Mouse (Mus musculus) kidney, embryonic 16.5 days (tissue): Measurements from ENCODE around the gene Birc6. TPM values are rescaled to one million over a fixed set of nuclear protein-coding genes. Genes with fewer than 3 reads are reported as not detected.
"Not testable (repeated sequence)": the region's sequence is repeated elsewhere in the genome, so short reads cannot be mapped to it uniquely, and the experiment has no call there.

Experiments
- ATAC-seq: fragments of 200-750 bp; cut with Nextera tagmentation; 2 replicates; pipeline ENCODE4 v1.8.0; 2017; ENCODE audit warnings: moderate TSS enrichment; ENCODE audit not compliant: low FRiP score, low TSS enrichment
- H3K27ac ChIP-seq: fragments of 300-500 bp; sonication (generic); 2 replicates; pipeline ENCODE4 v1.5.1; 2014; ENCODE audit warnings: low read length
- H3K27me3 ChIP-seq: fragments of 300-500 bp; sonication (generic); 2 replicates; pipeline ENCODE4 v1.6.1; 2014; ENCODE audit warnings: low read length, control low read depth, mixed read lengths; ENCODE audit not compliant: insufficient read depth
- H3K36me3 ChIP-seq: fragments of 300-500 bp; sonication (generic); 2 replicates; pipeline ENCODE4 v1.6.1; 2014; ENCODE audit warnings: low read length, control low read depth, mixed read lengths; ENCODE audit not compliant: insufficient read depth
- H3K4me1 ChIP-seq: fragments of 300-500 bp; sonication (generic); 2 replicates; pipeline ENCODE4 v1.6.1; 2014; ENCODE audit warnings: low read length, control low read depth, mixed read lengths; ENCODE audit not compliant: insufficient read depth
- H3K4me2 ChIP-seq: fragments of 300-500 bp; sonication (generic); replicated peaks from 2 replicates; pipeline ENCODE4 v1.6.1; 2014; ENCODE audit warnings: low read depth, low read length
- H3K4me3 ChIP-seq: fragments of 300-500 bp; sonication (generic); 2 replicates; pipeline ENCODE4 v1.5.1; 2014; ENCODE audit warnings: mild to moderate bottlenecking, low read length
- H3K9ac ChIP-seq: fragments of 300-500 bp; sonication (generic); replicated peaks from 2 replicates; pipeline ENCODE4 v1.6.1; 2014; ENCODE audit warnings: low read length
- H3K9me3 ChIP-seq: fragments of 300-500 bp; sonication (generic); 2 replicates; pipeline ENCODE4 v1.6.1; 2016; ENCODE audit warnings: low read length, control low read depth
- WGBS: fragments of 180-500 bp; shearing (Covaris S2); extraction: QIAGEN DNeasy Blood & Tissue Kit; methylation state at CpG from one replicate; pipeline ENCODE4 v1.1.7; 2014; 5-methylcytosine and 5-hydroxymethylcytosine counted together
- polyA plus RNA-seq: library from polyadenylated mRNA; unstranded; fragments of >200 nt; fragmentation: Nextera tagmentation; extraction: Ambion mirVana; gene quantifications from 2 replicates; pipeline ENCODE4 v1.2.1, GENCODE M21; 2015

Gene Birc6
- polyA plus RNA-seq, 1 experiment from 2014 or later = 64.6 TPM

GRCm38 (mm10) chr17:74689406-74689805 lies 161.3 kb downstream of the Birc6 start:
- Histone ChIP-seq H3K9me3 (no peaks in the 10 kb centered on the region), H3K4me1 (no peaks in the 10 kb centered on the region), H3K27me3 (no peaks in the 10 kb centered on the region), H3K4me2 (no peak overlapping the region), H3K9ac (no peak overlapping the region), H3K36me3 (peaks cover 37% of the 10 kb centered on the region), H3K4me3 (no peak overlapping the region), H3K27ac (no peak overlapping the region)
- no peak for ATAC-seq
- 84% methylated on average over 4 of the region's 4 CpGs for WGBS

- H3K9me3 ChIP-seq, H3K27me3 ChIP-seq, H3K9ac ChIP-seq, H3K4me1 ChIP-seq, H3K27ac ChIP-seq, H3K4me2 ChIP-seq, H3K4me3 ChIP-seq, ATAC-seq: not testable (repeated sequence)
- 95% methylated on average over 2 of the region's 2 CpGs for WGBS
- H3K36me3 ChIP-seq = peaks cover 58% of the 10 kb centered on the region
Measured at GRCm38 (mm10) chr17:74701661-74702060, 173.6 kb downstream of the Birc6 start.

- no peaks in the 10 kb centered on the region for H3K27me3 ChIP-seq
- 82% methylated on average over 5 of the region's 5 CpGs for WGBS
- no peak for ATAC-seq
- no peaks in the 10 kb centered on the region for H3K4me1 ChIP-seq
- H3K27ac ChIP-seq = no peak overlapping the region
- no peaks in the 10 kb centered on the region for H3K9me3 ChIP-seq
- H3K36me3 ChIP-seq = peaks cover 22% of the 10 kb centered on the region; the same call in 1 of the 2 replicates
- no peak overlapping the region for H3K9ac ChIP-seq
- no peak overlapping the region for H3K4me2 ChIP-seq
- no peak overlapping the region for H3K4me3 ChIP-seq
Measured at GRCm38 (mm10) chr17:74705480-74705879, 177.4 kb downstream of the Birc6 start.

GRCm38 (mm10) chr17:74706593-74706992 lies 178.5 kb downstream of the Birc6 start:
- ATAC-seq = no peak
- Histone ChIP-seq H3K36me3 (peaks cover 16% of the 10 kb centered on the region; the same call in 1 of the 2 replicates), H3K4me1 (no peaks in the 10 kb centered on the region), H3K9ac (no peak overlapping the region), H3K4me3 (no peak overlapping the region), H3K4me2 (no peak overlapping the region), H3K27me3 (no peaks in the 10 kb centered on the region), H3K27ac (no peak overlapping the region), H3K9me3 (no peaks in the 10 kb centered on the region)

GRCm38 (mm10) chr17:74707637-74708152 lies 179.6 kb downstream of the Birc6 start:
- no peak overlapping the region for H3K27ac ChIP-seq
- no peak for ATAC-seq
- H3K4me2 ChIP-seq = no peak overlapping the region
- no peaks in the 10 kb centered on the region for H3K9me3 ChIP-seq
- 85% methylated on average over 7 of the region's 7 CpGs for WGBS
- H3K4me3 ChIP-seq = no peak overlapping the region
- no peak overlapping the region for H3K9ac ChIP-seq
- H3K27me3 ChIP-seq = no peaks in the 10 kb centered on the region
- H3K4me1 ChIP-seq = no peaks in the 10 kb centered on the region
- H3K36me3 ChIP-seq = peaks cover 10% of the 10 kb centered on the region; the same call in 1 of the 2 replicates

- no peak overlapping the region for H3K27ac ChIP-seq
- no peak overlapping the region for H3K4me2 ChIP-seq
- H3K9me3 ChIP-seq = no peaks in the 10 kb centered on the region
- no peaks in the 10 kb centered on the region for H3K27me3 ChIP-seq
- H3K4me1 ChIP-seq = no peaks in the 10 kb centered on the region
- no peak overlapping the region for H3K9ac ChIP-seq
- H3K4me3 ChIP-seq = no peak overlapping the region
- WGBS = 67% methylated on average over 4 of the region's 4 CpGs
- ATAC-seq = peak; percentile 42; the same call in 1 of the 2 replicates
- H3K36me3 ChIP-seq = no peaks in the 10 kb centered on the region
Measured at GRCm38 (mm10) chr17:74710731-74711130, 182.6 kb downstream of the Birc6 start.

- no peak for ATAC-seq
- WGBS = 84% methylated on average over 8 of the region's 8 CpGs
- H3K4me3 ChIP-seq = no peak overlapping the region
- no peaks in the 10 kb centered on the region for H3K36me3 ChIP-seq
- no peak overlapping the region for H3K4me2 ChIP-seq
- no peaks in the 10 kb centered on the region for H3K4me1 ChIP-seq
- no peaks in the 10 kb centered on the region for H3K9me3 ChIP-seq
- H3K9ac ChIP-seq = no peak overlapping the region
- no peak overlapping the region for H3K27ac ChIP-seq
- no peaks in the 10 kb centered on the region for H3K27me3 ChIP-seq
Measured at GRCm38 (mm10) chr17:74711627-74712026, 183.5 kb downstream of the Birc6 start.

GRCm38 (mm10) chr17:74715128-74715527 lies 187.0 kb downstream of the Birc6 start:
- Histone ChIP-seq H3K27me3 (no peaks in the 10 kb centered on the region), H3K9ac (no peak overlapping the region), H3K9me3 (no peaks in the 10 kb centered on the region), H3K27ac (no peak overlapping the region), H3K4me1 (0 out of 2 replicates have a peak, but pooled peaks cover 3% of the 10 kb centered on the region), H3K4me2 (no peak overlapping the region), H3K36me3 (no peaks in the 10 kb centered on the region), H3K4me3 (no peak overlapping the region)
- no peak for ATAC-seq
- 59% methylated on average over 3 of the region's 3 CpGs for WGBS

GRCm38 (mm10) chr17:74715724-74716123 lies 187.6 kb downstream of the Birc6 start:
- Histone ChIP-seq H3K9me3 (no peaks in the 10 kb centered on the region), H3K9ac (no peak overlapping the region), H3K4me3 (no peak overlapping the region), H3K27ac (no peak overlapping the region), H3K4me1 (0 out of 2 replicates have a peak, but pooled peaks cover 3% of the 10 kb centered on the region), H3K27me3 (no peaks in the 10 kb centered on the region), H3K36me3 (no peaks in the 10 kb centered on the region), H3K4me2 (no peak overlapping the region)
- WGBS = 63% methylated on average over 1 of the region's 1 CpGs
- ATAC-seq = no peak

- 47% methylated on average over 3 of the region's 3 CpGs for WGBS
- Histone ChIP-seq H3K9ac (no peak overlapping the region; the same call in 1 of the 2 replicates), H3K27me3 (no peaks in the 10 kb centered on the region), H3K4me1 (0 out of 2 replicates have a peak, but pooled peaks cover 3% of the 10 kb centered on the region), H3K27ac (no peak overlapping the region), H3K4me2 (peak overlapping the region; percentile 88), H3K36me3 (no peaks in the 10 kb centered on the region), H3K4me3 (no peak overlapping the region; the same call in 1 of the 2 replicates), H3K9me3 (no peaks in the 10 kb centered on the region)
- ATAC-seq = no peak
Measured at GRCm38 (mm10) chr17:74716643-74717042, 188.5 kb downstream of the Birc6 start.
